Mouse (Mus musculus) limb, embryonic 10.5 days (tissue): Measurements from ENCODE around the gene Fbxo9. TPM values are rescaled to one million over a fixed set of nuclear protein-coding genes. Genes with fewer than 3 reads are reported as not detected.

Source experiments
- DNase-seq: peaks from one replicate; pipeline ENCODE4 v3.0.0-alpha.2; 2017; ENCODE audit warnings: low spot score
- H3K27ac ChIP-seq: fragments of 300-500 bp; sonication (generic); 2 replicates; pipeline ENCODE4 v1.5.1; 2016; ENCODE audit warnings: mild to moderate bottlenecking
- H3K27me3 ChIP-seq: fragments of 300-500 bp; sonication (generic); 2 replicates; pipeline ENCODE4 v1.6.1; 2016; ENCODE audit warnings: low read depth, mild to moderate bottlenecking; ENCODE audit not compliant: poor library complexity, severe bottlenecking
- H3K36me3 ChIP-seq: fragments of 300-500 bp; sonication (generic); 2 replicates; pipeline ENCODE4 v1.6.1; 2016; ENCODE audit warnings: mild to moderate bottlenecking, moderate library complexity
- H3K4me1 ChIP-seq: fragments of 300-500 bp; sonication (generic); 2 replicates; pipeline ENCODE4 v1.6.1; 2016
- H3K4me3 ChIP-seq: fragments of 300-500 bp; sonication (generic); 2 replicates; pipeline ENCODE4 v1.5.1; 2016; ENCODE audit warnings: mild to moderate bottlenecking, moderate library complexity
- H3K9me3 ChIP-seq: fragments of 300-500 bp; sonication (generic); replicated peaks from 2 replicates; pipeline ENCODE4 v1.6.1; 2016; ENCODE audit warnings: mild to moderate bottlenecking
- WGBS: fragments of 180-500 bp; shearing (Covaris S2); methylation state at CpG from one replicate; pipeline ENCODE4 v1.1.7; 2016; 5-methylcytosine and 5-hydroxymethylcytosine counted together
- polyA plus RNA-seq: library from polyadenylated mRNA; unstranded; fragments of >200 nt; fragmentation: Nextera tagmentation; extraction: Ambion mirVana; gene quantifications from 2 replicates; pipeline ENCODE4 v1.2.1, GENCODE M21; 2016

Fbxo9 gene
- polyA plus RNA-seq, 1 experiment from 2014 or later, result 25.5 TPM

DNA sequence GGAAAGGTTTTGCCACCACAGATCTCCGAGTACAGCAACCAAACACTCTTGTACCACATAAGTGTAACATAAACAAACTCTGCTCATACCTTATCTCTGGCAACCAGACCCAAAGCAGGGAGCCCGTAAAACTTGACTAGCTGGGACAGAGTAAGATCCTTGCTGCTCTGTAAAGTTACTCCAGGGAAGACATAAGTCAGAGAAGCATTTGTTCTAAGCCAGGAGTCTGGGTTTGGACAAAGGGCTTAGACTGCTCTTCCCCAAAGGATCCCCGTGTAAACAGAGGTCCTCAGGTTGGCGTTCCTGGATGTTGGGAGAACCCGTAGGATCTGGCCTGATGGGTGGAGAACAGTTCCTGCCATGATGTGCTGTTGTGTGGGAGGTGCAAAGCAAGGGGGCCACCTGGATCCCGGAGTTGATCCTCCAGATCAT, 3.3 kb downstream of the Fbxo9 start:
- H3K27me3 ChIP-seq, result no peaks in the 10 kb centered on the region
- no peak overlapping the region for H3K4me3 ChIP-seq
- no peak overlapping the region for H3K27ac ChIP-seq
- no peaks in the 10 kb centered on the region for H3K9me3 ChIP-seq
- peaks cover 16% of the 10 kb centered on the region for H3K4me1 ChIP-seq
- DNase-seq, result no peak
- H3K36me3 ChIP-seq, result peaks cover 13% of the 10 kb centered on the region
- WGBS, result 73% methylated on average over 6 of the region's 6 CpGs

DNA sequence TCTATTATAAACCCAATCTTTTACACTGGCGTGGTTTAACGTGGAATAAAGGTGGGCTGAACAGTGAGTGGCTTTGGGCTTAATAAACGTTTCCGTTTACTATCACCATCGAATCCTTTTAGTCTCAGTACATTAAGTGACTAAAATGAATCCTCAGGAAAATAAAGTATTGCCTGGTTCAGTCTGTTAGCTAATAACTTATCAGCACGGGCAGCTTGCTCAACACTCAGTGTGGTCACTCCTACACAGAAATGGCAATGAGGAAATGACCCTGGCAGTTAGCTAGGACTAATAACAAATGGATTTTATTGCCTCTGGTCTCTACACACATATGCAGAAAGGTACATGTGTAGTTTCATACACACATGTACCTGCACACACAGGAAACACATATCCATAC, 3.9 kb downstream of the Fbxo9 start:
- Histone ChIP-seq H3K27me3 (no peaks in the 10 kb centered on the region), H3K4me3 (no peak overlapping the region), H3K4me1 (peaks cover 16% of the 10 kb centered on the region), H3K27ac (no peak overlapping the region), H3K36me3 (peaks cover 18% of the 10 kb centered on the region), H3K9me3 (no peaks in the 10 kb centered on the region)
- 90% methylated on average over 6 of the region's 6 CpGs for WGBS
- DNase-seq, result no peak

DNA sequence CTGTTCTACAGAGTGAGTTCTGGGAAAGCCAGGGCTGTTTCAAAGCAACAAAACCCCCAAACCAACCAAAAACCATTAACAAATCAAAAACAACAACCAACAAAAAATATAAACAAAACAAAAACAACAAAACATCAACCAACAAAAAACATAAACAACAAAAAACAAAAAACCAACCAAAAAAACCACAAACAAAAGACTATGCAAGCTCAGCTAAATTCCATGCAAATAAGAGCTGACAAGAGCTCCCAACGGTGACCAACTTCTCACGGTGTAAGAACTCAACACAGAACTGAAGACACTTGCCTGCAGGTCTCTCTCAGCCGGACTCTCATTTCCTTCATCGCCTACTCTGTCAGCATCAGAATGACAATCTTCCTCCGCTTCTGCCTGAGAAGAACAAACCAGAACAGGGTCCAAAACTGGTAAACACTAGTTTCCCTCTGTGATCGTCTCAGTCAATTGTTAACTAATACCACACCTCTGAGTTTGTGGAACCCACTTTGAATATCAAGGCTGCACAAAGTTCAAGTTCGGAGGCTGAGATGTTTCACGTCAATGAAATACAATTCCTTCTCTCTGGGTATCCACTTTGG, 4.8 kb downstream of the Fbxo9 start:
- no peaks in the 10 kb centered on the region for H3K27me3 ChIP-seq
- H3K9me3 ChIP-seq, result no peaks in the 10 kb centered on the region
- H3K36me3 ChIP-seq, result peaks cover 24% of the 10 kb centered on the region
- H3K4me3 ChIP-seq, result no peak overlapping the region
- 88% methylated on average over 8 of the region's 8 CpGs for WGBS
- no peak overlapping the region for H3K27ac ChIP-seq
- no peak for DNase-seq
- H3K4me1 ChIP-seq, result peaks cover 12% of the 10 kb centered on the region

DNA sequence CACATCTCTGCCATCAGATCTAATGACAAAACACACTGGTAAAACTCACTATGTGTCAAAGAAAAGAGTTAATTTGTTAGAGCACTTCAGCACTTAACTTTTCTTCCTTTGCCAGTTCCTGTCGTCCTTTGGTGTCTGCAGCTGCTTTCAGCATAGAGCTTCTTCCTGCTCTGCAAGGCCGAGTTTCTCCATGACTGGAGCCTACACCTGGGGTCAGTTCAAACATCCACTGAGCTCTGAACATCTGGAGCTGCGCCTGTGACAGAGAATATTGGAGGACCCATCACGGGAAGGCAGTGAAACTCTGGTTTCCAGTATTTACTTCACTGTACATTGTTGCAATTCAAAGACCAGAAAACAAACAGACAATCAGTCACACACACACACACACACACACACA, 7.4 kb downstream of the Fbxo9 start:
- Histone ChIP-seq H3K27ac (no peak overlapping the region), H3K4me1 (no peaks in the 10 kb centered on the region), H3K36me3 (peaks cover 49% of the 10 kb centered on the region), H3K4me3 (no peak overlapping the region), H3K9me3 (0 out of 2 replicates have a peak, but pooled peaks cover 4% of the 10 kb centered on the region), H3K27me3 (no peaks in the 10 kb centered on the region)
- WGBS, result 74% methylated on average over 4 of the region's 4 CpGs
- DNase-seq, result no peak

DNA sequence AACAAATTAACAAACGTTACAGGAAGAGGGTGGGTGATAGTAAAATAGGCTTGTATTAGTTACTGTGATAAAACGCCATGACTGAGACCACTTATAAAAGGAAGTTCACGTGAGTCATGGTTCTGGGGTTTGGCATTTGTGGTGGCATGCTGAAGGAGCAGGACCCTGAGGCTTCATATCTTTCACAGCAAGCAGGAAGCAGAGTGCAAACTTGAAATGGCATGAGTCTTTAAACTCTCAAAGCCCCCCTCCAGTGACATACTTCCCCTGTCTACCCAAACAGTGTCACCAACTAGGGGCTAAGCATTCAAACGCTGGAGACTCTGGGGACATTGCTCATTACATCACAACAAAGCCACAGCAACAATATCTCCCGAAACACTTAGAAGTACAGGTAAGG, 7.9 kb downstream of the Fbxo9 start:
- 0 out of 2 replicates have a peak, but pooled peaks cover 4% of the 10 kb centered on the region for H3K9me3 ChIP-seq
- H3K27ac ChIP-seq, result no peak overlapping the region
- no peaks in the 10 kb centered on the region for H3K4me1 ChIP-seq
- DNase-seq, result no peak
- 91% methylated on average over 5 of the region's 5 CpGs for WGBS
- peaks cover 51% of the 10 kb centered on the region for H3K36me3 ChIP-seq
- no peak overlapping the region for H3K4me3 ChIP-seq
- no peaks in the 10 kb centered on the region for H3K27me3 ChIP-seq

DNA sequence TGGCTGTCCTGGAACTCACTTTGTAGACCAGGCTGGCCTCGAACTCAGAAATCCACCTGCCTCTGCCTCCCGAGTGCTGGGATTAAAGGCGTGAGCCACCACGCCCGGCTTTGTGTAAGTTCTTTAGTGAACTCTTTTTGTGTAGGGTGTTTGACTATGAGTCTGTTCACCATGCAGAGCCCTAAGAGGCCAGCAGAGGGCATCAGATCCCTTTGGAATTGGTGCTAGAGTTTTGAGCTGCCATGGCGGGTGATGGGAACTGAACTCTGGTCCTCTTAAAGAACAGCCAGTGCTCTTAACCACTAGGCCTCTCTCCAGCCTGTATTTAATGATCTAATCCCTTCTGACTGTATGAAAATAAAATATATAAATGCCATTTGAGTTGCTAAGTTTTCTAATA, 12.5 kb downstream of the Fbxo9 start:
- H3K27me3 ChIP-seq, result no peaks in the 10 kb centered on the region
- peaks cover 76% of the 10 kb centered on the region for H3K36me3 ChIP-seq
- no peaks in the 10 kb centered on the region for H3K4me1 ChIP-seq
- no peak overlapping the region for H3K27ac ChIP-seq
- no peak overlapping the region for H3K4me3 ChIP-seq
- no peak for DNase-seq
- 98% methylated on average over 6 of the region's 6 CpGs for WGBS
- 0 out of 2 replicates have a peak, but pooled peaks cover 4% of the 10 kb centered on the region for H3K9me3 ChIP-seq

DNA sequence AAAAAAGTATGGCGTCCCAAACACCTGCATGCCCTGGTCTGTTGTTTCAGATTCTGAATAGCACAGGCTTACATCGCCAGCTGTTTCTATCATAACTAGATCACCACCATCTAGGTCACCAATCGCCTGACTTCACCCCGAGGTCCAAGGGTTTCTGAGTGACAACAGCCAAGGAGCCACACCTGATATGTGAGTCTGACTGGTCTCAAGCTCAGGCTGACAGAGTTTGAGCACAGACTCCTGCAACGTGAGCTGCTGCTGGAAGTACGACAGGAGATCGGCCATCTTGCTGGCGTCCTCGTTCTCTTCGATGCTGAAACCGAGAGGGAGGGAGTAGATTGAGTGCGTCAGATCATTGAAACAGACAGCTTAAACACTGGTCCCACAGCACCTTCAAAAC, 13.2 kb downstream of the Fbxo9 start:
- 0 out of 2 replicates have a peak, but pooled peaks cover 4% of the 10 kb centered on the region for H3K9me3 ChIP-seq
- no peak overlapping the region for H3K4me3 ChIP-seq
- no peak for DNase-seq
- WGBS, result 94% methylated on average over 12 of the region's 12 CpGs
- H3K4me1 ChIP-seq, result no peaks in the 10 kb centered on the region
- no peak overlapping the region for H3K27ac ChIP-seq
- no peaks in the 10 kb centered on the region for H3K27me3 ChIP-seq
- peaks cover 75% of the 10 kb centered on the region for H3K36me3 ChIP-seq

DNA sequence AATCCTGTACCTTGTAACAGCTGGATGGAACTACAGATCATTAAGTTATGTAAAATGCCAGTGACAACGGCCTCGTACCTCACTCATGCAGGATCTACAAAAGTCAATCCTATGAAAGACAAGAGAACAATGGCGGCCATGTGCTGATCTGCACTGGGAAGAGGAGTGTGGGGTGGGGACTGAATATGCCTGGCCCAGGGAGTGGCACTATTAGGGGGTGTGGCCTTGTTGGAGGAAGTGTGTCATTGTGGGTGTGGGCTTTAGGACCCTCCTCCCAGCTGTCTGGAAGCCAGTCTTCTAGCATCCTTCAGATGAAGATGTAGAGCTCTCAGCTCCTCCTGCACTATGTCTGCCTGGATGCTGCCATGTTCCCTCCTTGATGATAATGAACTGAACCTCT, 18.3 kb downstream of the Fbxo9 start:
- no peaks in the 10 kb centered on the region for H3K27me3 ChIP-seq
- 95% methylated on average over 3 of the region's 3 CpGs for WGBS
- DNase-seq, result no peak
- no peak overlapping the region for H3K4me3 ChIP-seq
- H3K9me3 ChIP-seq, result no peaks in the 10 kb centered on the region
- no peaks in the 10 kb centered on the region for H3K4me1 ChIP-seq
- H3K36me3 ChIP-seq, result peaks cover 61% of the 10 kb centered on the region
- H3K27ac ChIP-seq, result no peak overlapping the region

DNA sequence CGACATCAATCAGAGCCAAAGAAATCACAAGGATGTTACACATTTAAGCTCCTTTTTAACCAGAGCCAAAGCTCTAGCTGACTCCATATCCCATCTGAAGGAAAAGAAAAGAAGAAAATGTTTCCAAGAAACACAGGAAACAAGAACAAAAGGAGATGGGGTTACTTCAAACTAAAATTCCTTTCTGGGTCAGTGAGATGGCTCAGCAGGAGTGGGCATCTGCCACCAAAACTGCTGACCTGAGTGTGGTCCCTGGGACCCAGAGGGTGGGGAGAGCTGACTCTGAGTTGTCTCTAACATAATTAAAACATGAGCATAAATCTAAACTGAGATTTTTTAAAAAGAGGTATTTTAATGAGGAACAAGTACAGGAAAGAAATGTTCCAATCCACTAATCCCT, 19.0 kb downstream of the Fbxo9 start:
- WGBS, result 91% methylated on average over 1 of the region's 1 CpGs
- Histone ChIP-seq H3K27me3 (no peaks in the 10 kb centered on the region), H3K9me3 (no peaks in the 10 kb centered on the region), H3K4me1 (no peaks in the 10 kb centered on the region), H3K36me3 (peaks cover 61% of the 10 kb centered on the region), H3K4me3 (no peak overlapping the region), H3K27ac (no peak overlapping the region)
- no peak for DNase-seq

DNA sequence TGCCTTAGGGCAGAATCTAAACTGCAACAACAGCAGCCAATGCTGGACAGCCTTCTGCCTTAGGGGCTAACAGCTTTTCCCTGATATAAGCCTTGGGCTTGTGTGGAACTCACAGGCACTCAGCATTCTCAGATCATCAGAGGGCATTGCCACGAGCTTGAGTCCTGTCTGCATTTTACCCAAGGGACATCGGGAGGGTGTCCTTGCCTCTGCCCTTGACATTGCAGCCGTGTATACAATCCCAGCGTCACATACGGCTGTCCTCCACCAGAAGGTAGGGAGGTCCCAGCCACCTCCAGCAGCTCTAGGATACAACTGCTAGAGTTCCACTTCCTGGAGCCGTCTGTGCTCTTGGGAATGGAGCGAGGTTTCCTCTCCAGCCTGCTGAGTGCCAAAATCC, 19.9 kb downstream of the Fbxo9 start:
- Histone ChIP-seq H3K27me3 (no peaks in the 10 kb centered on the region), H3K9me3 (no peaks in the 10 kb centered on the region), H3K4me1 (no peaks in the 10 kb centered on the region), H3K36me3 (peaks cover 64% of the 10 kb centered on the region), H3K4me3 (no peak overlapping the region), H3K27ac (no peak overlapping the region)
- WGBS, result 85% methylated on average over 7 of the region's 7 CpGs
- DNase-seq, result no peak

DNA sequence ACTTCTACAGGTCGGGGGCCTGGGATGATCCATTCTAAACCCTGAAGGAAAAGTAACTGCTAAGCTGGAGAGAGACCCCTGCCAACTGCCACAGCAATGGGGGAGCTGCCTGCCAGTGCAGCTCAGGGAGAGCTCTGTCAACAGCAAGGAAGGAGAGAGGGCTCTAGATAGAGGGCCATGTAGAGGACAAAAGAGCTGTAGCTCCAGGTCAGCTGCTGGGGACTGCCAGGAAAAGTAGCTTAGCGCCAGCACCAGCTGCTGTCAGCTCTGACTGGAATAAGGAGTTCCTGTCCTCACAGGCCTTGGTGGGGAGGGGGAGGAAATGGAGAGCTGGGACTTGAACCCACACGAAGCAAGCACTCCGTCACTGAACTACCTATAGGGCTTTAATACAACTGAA, 20.3 kb downstream of the Fbxo9 start:
- Histone ChIP-seq H3K27ac (no peak overlapping the region), H3K9me3 (no peaks in the 10 kb centered on the region), H3K36me3 (peaks cover 69% of the 10 kb centered on the region), H3K4me1 (no peaks in the 10 kb centered on the region), H3K4me3 (no peak overlapping the region), H3K27me3 (no peaks in the 10 kb centered on the region)
- no peak for DNase-seq
- WGBS, result 81% methylated on average over 4 of the region's 4 CpGs

DNA sequence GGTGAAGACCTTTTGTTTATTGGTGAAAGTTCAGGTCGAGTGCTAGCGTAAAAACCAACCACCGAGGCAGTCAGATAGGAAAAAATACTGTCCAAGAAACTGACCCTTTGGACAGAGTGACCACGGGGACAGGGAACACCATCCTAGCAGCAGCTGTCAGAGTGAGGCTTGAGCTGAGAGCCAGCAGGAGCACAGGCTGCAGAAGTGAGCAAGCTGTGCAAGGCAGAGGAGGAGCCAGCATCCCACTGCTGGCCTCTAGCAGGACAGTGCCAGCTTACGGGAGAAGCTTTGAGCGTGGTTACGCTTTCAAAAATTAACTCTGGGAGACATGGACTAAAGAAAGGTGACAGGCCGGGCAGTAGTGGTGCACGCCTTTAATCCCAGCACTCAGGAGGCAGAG, 21.1 kb downstream of the Fbxo9 start:
- no peaks in the 10 kb centered on the region for H3K9me3 ChIP-seq
- no peak for DNase-seq
- no peak overlapping the region for H3K4me3 ChIP-seq
- WGBS, result 89% methylated on average over 9 of the region's 9 CpGs
- H3K36me3 ChIP-seq, result peaks cover 67% of the 10 kb centered on the region
- no peak overlapping the region for H3K27ac ChIP-seq
- no peaks in the 10 kb centered on the region for H3K4me1 ChIP-seq
- no peaks in the 10 kb centered on the region for H3K27me3 ChIP-seq

DNA sequence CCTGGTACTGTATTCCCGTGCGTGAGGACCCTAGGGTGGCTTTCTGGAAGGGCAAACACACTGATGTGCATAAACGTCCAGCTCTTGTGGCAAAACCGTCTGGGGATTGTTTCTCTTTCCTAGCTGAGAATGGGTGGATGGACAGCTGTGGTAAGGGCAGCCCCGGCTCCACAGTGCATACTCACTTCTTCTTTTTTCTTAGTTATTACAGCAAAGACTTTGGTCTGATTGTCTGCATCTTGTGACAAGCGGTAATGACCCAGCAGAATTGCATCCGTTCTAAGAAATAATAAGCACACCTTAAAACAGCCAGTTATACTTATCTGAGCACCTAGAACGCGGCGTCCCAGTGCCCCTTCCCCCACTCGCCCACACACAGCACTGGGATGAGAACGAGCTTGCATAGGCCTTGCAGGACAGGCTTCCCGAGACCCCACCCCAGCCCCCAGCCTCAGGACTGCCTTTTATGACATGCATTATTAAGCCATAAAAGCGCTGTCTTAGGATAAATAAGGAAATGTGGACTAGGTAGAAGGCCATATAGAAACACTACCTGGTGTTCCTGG, 23.1 kb downstream of the Fbxo9 start:
- Histone ChIP-seq H3K27ac (no peak overlapping the region), H3K4me1 (no peaks in the 10 kb centered on the region), H3K9me3 (no peaks in the 10 kb centered on the region), H3K27me3 (no peaks in the 10 kb centered on the region), H3K4me3 (no peak overlapping the region), H3K36me3 (peaks cover 67% of the 10 kb centered on the region)
- DNase-seq, result no peak
- 84% methylated on average over 14 of the region's 14 CpGs for WGBS

DNA sequence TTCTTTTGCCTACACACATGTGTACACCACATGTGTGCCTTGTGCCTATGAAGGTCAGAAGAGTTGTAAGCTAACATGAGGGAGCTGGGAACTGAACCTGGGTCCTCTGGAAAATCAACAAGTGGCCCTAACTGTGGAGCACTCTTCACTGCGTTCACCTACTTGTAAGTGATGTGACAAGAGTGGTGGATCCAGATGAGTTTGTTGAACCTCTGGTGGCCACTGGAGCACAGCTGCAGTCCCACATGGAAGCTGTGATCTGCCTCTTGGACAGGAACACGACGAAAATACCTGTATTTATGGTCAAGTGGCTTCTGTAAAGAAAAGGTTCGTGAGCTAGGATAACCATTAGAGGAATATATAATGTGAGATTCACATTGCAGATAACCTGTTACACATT, 24.5 kb downstream of the Fbxo9 start:
- DNase-seq, result no peak
- H3K27ac ChIP-seq, result no peak overlapping the region
- no peak overlapping the region for H3K4me3 ChIP-seq
- H3K27me3 ChIP-seq, result no peaks in the 10 kb centered on the region
- WGBS, result 93% methylated on average over 4 of the region's 4 CpGs
- peaks cover 62% of the 10 kb centered on the region for H3K36me3 ChIP-seq
- H3K9me3 ChIP-seq, result no peaks in the 10 kb centered on the region
- H3K4me1 ChIP-seq, result no peaks in the 10 kb centered on the region
